Mouse (Mus musculus): ENCODE measurements around the gene Meis1. TPM values are rescaled to one million over a fixed set of nuclear protein-coding genes. Genes with fewer than 3 reads are reported as not detected.
A peak's percentile ranks its signal among the peaks of the same experiment; 100 is the strongest.

The Meis1 gene
- polyA plus RNA-seq, 1 experiment from 2014 or later: 44.7 TPM

- Histone ChIP-seq H3K4me3 (ENCODE audit: low read depth, low read length) (no peak overlapping the region), H3K9ac (ENCODE audit: low read depth, low read length) (no peak overlapping the region), H3K4me1 (replicated peaks; ENCODE audit: control insufficient read depth, insufficient read depth, low read length) (peaks cover 41% of the 10 kb centered on the region), H3K27ac (ENCODE audit: low read depth, low read length) (no peak overlapping the region), H3K36me3 (ENCODE audit: control insufficient read depth, insufficient read depth, low read length) (no peaks in the 10 kb centered on the region; the same call in 1 of the 2 replicates), H3K9me3 (ENCODE audit: control insufficient read depth, low read length) (no peaks in the 10 kb centered on the region), H3K27me3 (replicated peaks; ENCODE audit: control insufficient read depth, insufficient read depth, low read length) (no peaks in the 10 kb centered on the region), H3K4me2 (no peak overlapping the region)
- ATAC-seq (replicated peaks; ENCODE audit: low FRiP score) (peak; percentile 77), DNase-seq (ENCODE audit: low spot score) (no peak)
- WGBS: 25% methylated on average over 2 of the region's 2 CpGs
Measured at GRCm38 (mm10) chr11:18969920-18970336, 48.9 kb downstream of the Meis1 start.

GRCm38 (mm10) chr11:18964418-18964817 lies 54.4 kb downstream of the Meis1 start:
- H3K9me3 ChIP-seq (ENCODE audit: control insufficient read depth, low read length): no peaks in the 10 kb centered on the region
- DNase-seq (ENCODE audit: low spot score) (no peak), ATAC-seq (replicated peaks; ENCODE audit: low FRiP score) (no peak)
- H3K36me3 ChIP-seq (ENCODE audit: control insufficient read depth, insufficient read depth, low read length): no peaks in the 10 kb centered on the region; the same call in 1 of the 2 replicates
- no peak overlapping the region for H3K4me3 ChIP-seq (ENCODE audit: low read depth, low read length)
- no peak overlapping the region for H3K4me2 ChIP-seq
- H3K27me3 ChIP-seq (replicated peaks; ENCODE audit: control insufficient read depth, insufficient read depth, low read length): no peaks in the 10 kb centered on the region
- no peak overlapping the region for H3K27ac ChIP-seq (ENCODE audit: low read depth, low read length)
- 36% methylated on average over 5 of the region's 5 CpGs for WGBS
- H3K9ac ChIP-seq (ENCODE audit: low read depth, low read length): no peak overlapping the region
- peaks cover 38% of the 10 kb centered on the region for H3K4me1 ChIP-seq (replicated peaks; ENCODE audit: control insufficient read depth, insufficient read depth, low read length)

GRCm38 (mm10) chr11:18963202-18964136 lies 55.3 kb downstream of the Meis1 start:
- DNase-seq (ENCODE audit: low spot score) (no peak), ATAC-seq (replicated peaks; ENCODE audit: low FRiP score) (0 out of 2 replicates have a peak, but pooled peaks have one; percentile 34)
- peak overlapping the region; percentile 47 for H3K27ac ChIP-seq (ENCODE audit: low read depth, low read length)
- no peaks in the 10 kb centered on the region; the same call in 1 of the 2 replicates for H3K36me3 ChIP-seq (ENCODE audit: control insufficient read depth, insufficient read depth, low read length)
- H3K4me1 ChIP-seq (replicated peaks; ENCODE audit: control insufficient read depth, insufficient read depth, low read length): peaks cover 34% of the 10 kb centered on the region
- H3K4me3 ChIP-seq (ENCODE audit: low read depth, low read length): no peak overlapping the region
- H3K9me3 ChIP-seq (ENCODE audit: control insufficient read depth, low read length): no peaks in the 10 kb centered on the region
- H3K9ac ChIP-seq (ENCODE audit: low read depth, low read length): no peak overlapping the region
- 24% methylated on average over 15 of the region's 15 CpGs for WGBS
- H3K4me2 ChIP-seq: 0 out of 2 replicates have a peak overlapping the region, but pooled peaks have one; percentile 5
- H3K27me3 ChIP-seq (replicated peaks; ENCODE audit: control insufficient read depth, insufficient read depth, low read length): no peaks in the 10 kb centered on the region

GRCm38 (mm10) chr11:18959465-18959864 lies 59.3 kb downstream of the Meis1 start:
- ATAC-seq (replicated peaks; ENCODE audit: low FRiP score) (no peak), DNase-seq (ENCODE audit: low spot score) (no peak)
- Histone ChIP-seq H3K27me3 (replicated peaks; ENCODE audit: control insufficient read depth, insufficient read depth, low read length) (no peaks in the 10 kb centered on the region), H3K27ac (ENCODE audit: low read depth, low read length) (no peak overlapping the region), H3K9me3 (ENCODE audit: control insufficient read depth, low read length) (no peaks in the 10 kb centered on the region), H3K4me1 (replicated peaks; ENCODE audit: control insufficient read depth, insufficient read depth, low read length) (peaks cover 34% of the 10 kb centered on the region), H3K4me3 (ENCODE audit: low read depth, low read length) (no peak overlapping the region), H3K9ac (ENCODE audit: low read depth, low read length) (no peak overlapping the region), H3K36me3 (ENCODE audit: control insufficient read depth, insufficient read depth, low read length) (no peaks in the 10 kb centered on the region; the same call in 1 of the 2 replicates), H3K4me2 (no peak overlapping the region)
- 79% methylated on average over 1 of the region's 1 CpGs for WGBS

DNA sequence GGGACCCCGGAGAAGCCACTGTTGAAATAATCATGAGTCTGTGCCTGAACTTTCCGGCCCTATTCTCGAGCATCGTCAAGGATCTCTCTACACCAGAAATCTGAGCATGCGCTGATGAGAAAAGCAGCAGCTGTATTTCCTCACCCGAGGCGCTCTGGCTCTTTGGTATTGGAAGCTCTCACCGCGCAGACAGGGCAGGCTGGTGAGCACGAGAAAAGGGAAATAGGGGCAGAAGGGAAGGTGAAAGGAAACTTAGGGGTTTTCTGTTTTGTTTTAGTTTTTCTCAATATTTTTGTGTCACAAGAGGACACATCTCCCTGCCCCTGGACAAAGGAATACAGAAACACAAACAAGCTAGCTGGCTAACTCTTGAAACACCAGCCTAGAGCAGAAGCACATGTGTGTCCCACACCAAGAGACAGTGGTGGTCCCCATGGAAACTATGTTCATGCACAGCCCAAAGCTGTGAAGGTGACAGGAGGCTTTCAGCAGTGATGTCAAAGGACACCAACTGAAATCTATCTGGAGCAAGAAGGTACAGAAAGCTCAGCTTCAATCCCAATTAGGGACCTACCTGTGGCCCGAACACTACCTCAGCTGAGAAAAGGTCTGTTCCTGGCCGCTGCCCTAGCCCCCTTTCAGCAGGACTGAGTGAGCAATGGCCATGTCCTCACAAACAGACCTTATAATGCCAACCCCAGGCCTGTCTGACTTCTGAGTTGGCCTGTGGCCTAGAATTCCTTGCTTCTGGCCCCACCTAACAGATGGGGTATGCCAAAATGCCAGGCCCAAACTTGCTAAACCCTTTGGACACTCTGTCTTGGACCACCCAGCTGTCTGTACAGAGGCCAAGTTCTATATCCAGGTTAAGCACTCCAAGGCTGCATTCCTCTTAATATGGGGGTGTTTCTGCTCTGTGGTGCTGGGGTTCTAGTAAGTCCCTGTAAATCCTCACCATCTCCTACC lies 60.7 kb downstream of the Meis1 start:
- no peaks in the 10 kb centered on the region; the same call in 1 of the 2 replicates for H3K36me3 ChIP-seq (ENCODE audit: control insufficient read depth, insufficient read depth, low read length)
- ATAC-seq (replicated peaks; ENCODE audit: low FRiP score): no peak
- H3K9ac ChIP-seq (ENCODE audit: low read depth, low read length): no peak overlapping the region
- 24% methylated on average over 12 of the region's 12 CpGs for WGBS
- no peak for DNase-seq (ENCODE audit: low spot score)
- H3K9me3 ChIP-seq (ENCODE audit: control insufficient read depth, low read length): no peaks in the 10 kb centered on the region
- H3K27ac ChIP-seq (ENCODE audit: low read depth, low read length): peak overlapping the region; percentile 2; the same call in 1 of the 2 replicates
- H3K4me2 ChIP-seq: peak overlapping the region; percentile 30; the same call in 1 of the 2 replicates
- peaks cover 23% of the 10 kb centered on the region for H3K4me1 ChIP-seq (replicated peaks; ENCODE audit: control insufficient read depth, insufficient read depth, low read length)
- H3K4me3 ChIP-seq (ENCODE audit: low read depth, low read length): no peak overlapping the region
- no peaks in the 10 kb centered on the region for H3K27me3 ChIP-seq (replicated peaks; ENCODE audit: control insufficient read depth, insufficient read depth, low read length)

DNA sequence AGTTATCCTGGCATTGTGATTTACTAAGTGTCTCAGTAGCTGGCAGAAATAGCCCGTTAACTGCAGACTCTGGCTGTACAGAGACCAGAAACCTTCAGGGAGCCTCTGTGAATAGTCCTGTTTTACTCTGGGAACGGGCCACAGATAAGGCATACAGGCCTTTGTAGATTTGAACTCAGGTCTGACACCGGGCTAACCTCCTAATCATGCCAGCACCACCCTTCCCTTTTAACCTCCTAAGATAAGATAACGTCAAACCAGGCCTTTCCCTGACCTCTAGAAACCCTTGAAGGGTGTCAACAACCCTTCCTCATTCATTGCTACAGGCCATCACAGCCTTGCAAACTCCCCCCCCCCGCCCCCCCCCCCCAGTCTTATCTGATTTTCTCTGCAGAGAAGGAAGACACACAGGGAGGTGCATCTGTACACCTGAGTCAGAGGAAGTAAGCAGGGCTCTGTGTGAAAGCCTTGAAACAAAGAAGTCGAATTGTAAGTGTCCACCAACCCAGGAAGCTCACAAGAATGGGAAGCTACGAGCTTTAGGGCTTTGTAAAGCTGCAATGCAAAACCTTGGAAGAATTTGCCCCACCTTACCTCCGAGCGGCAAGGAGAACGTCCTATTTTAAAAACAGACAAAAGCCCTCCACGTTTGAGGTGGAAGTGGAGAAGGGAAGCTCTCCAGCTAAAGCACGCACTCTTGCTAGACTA lies 61.5 kb downstream of the Meis1 start:
- peak overlapping the region; percentile 2; the same call in 1 of the 2 replicates for H3K27ac ChIP-seq (ENCODE audit: low read depth, low read length)
- peak; percentile 70 for ATAC-seq (replicated peaks; ENCODE audit: low FRiP score)
- H3K9ac ChIP-seq (ENCODE audit: low read depth, low read length): no peak overlapping the region

GRCm38 (mm10) chr11:18955969-18956368 lies 62.8 kb downstream of the Meis1 start:
- Histone ChIP-seq H3K4me3 (ENCODE audit: low read depth, low read length) (no peak overlapping the region), H3K27ac (ENCODE audit: low read depth, low read length) (no peak overlapping the region), H3K9me3 (ENCODE audit: control insufficient read depth, low read length) (no peaks in the 10 kb centered on the region), H3K27me3 (replicated peaks; ENCODE audit: control insufficient read depth, insufficient read depth, low read length) (no peaks in the 10 kb centered on the region), H3K4me2 (no peak overlapping the region), H3K4me1 (replicated peaks; ENCODE audit: control insufficient read depth, insufficient read depth, low read length) (peaks cover 14% of the 10 kb centered on the region), H3K36me3 (ENCODE audit: control insufficient read depth, insufficient read depth, low read length) (no peaks in the 10 kb centered on the region), H3K9ac (ENCODE audit: low read depth, low read length) (no peak overlapping the region)
- ATAC-seq (replicated peaks; ENCODE audit: low FRiP score): no peak
- 73% methylated on average over 7 of the region's 7 CpGs for WGBS
- no peak for DNase-seq (ENCODE audit: low spot score)

More for the DNA sequence above, 61.5 kb downstream of the Meis1 start:
- H3K36me3 ChIP-seq (ENCODE audit: control insufficient read depth, insufficient read depth, low read length): no peaks in the 10 kb centered on the region; the same call in 1 of the 2 replicates
- H3K9me3 ChIP-seq (ENCODE audit: control insufficient read depth, low read length): no peaks in the 10 kb centered on the region
- H3K4me3 ChIP-seq (ENCODE audit: low read depth, low read length): no peak overlapping the region
- peak overlapping the region; percentile 30; the same call in 1 of the 2 replicates for H3K4me2 ChIP-seq
- H3K27me3 ChIP-seq (replicated peaks; ENCODE audit: control insufficient read depth, insufficient read depth, low read length): no peaks in the 10 kb centered on the region
- DNase-seq (ENCODE audit: low spot score): no peak
- 14% methylated on average over 12 of the region's 12 CpGs for WGBS
- peaks cover 19% of the 10 kb centered on the region for H3K4me1 ChIP-seq (replicated peaks; ENCODE audit: control insufficient read depth, insufficient read depth, low read length)

DNA sequence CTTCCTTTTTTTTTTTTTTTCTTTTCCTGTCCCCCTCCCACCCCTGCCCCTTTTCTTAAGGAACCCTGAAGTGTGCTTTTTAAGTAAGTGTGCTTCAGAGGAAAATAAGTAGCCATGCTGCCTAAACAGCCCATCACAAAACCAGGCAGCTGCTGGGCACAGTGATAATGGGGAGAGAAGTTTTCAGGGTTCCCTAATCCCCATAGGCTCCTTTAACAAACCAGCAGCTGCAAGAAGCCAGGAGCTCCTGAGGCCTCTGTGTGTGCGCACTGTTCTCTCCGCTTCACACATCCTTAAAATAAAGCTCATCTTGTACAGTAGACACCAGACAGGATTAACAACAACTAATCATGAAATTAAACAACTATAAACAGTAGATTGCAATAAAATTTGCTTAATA lies 63.9 kb downstream of the Meis1 start:
- Histone ChIP-seq H3K36me3 (ENCODE audit: control insufficient read depth, insufficient read depth, low read length) (no peaks in the 10 kb centered on the region), H3K4me1 (replicated peaks; ENCODE audit: control insufficient read depth, insufficient read depth, low read length) (peaks cover 14% of the 10 kb centered on the region), H3K9me3 (ENCODE audit: control insufficient read depth, low read length) (no peaks in the 10 kb centered on the region), H3K27me3 (replicated peaks; ENCODE audit: control insufficient read depth, insufficient read depth, low read length) (no peaks in the 10 kb centered on the region), H3K4me3 (ENCODE audit: low read depth, low read length) (no peak overlapping the region), H3K4me2 (no peak overlapping the region), H3K9ac (ENCODE audit: low read depth, low read length) (no peak overlapping the region), H3K27ac (ENCODE audit: low read depth, low read length) (no peak overlapping the region)
- DNase-seq (ENCODE audit: low spot score): no peak
- 87% methylated on average over 2 of the region's 2 CpGs for WGBS
- ATAC-seq (replicated peaks; ENCODE audit: low FRiP score): no peak
